Mouse (Mus musculus): ENCODE data around the gene Btg2. TPM values are rescaled to one million over a fixed set of nuclear protein-coding genes. Genes with fewer than 3 reads are reported as not detected.

The Btg2 gene
- polyA plus RNA-seq, 1 experiment = 4.5 TPM

DNA sequence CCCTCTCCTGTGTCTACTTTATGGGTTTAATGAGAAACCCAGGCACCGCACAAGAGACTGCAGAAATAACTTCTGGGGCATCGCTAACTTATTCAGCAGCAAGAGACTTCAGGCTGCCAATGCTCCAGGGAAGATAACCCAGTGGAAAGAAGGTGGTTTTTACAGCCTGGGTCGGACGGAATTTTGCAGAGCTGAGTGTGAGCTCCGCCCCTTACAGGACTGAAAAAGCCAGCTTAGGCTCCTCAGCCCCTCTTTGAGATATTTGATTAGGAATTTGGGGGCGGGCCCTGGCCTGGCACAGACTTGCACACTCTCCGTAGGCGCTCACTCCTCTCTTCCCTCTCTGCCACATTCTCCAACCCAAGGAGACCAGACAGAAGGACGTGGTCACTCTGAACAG, 41.7 kb downstream of the Btg2 start, which contains the start of gene Fmod:
TSS of gene Fmod (plus strand) at position 83 of the 400 bp plus-strand sequence.
- TF ChIP-seq GATA1 (IDR thresholded peaks at IDR 0.05; ENCODE audit: low read length) = no peak

DNA sequence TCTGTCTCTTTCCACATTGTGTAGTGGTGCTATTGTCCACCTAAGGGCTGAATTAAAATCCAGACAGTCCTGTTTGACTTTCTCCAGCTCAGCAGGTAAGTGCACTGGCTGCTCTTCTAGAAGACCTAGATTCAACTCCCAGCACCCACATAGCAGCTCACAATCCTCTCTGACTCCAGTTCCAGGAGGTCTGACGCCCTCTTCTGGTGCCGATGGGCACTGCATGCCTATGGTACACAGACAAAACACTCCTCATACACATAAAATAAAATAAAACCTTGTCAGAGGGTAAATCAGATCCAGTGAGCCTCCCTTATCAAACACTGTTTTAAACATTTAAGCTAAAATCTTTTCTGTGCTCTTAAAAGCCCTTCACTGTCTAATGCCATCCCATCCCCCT, 42.4 kb downstream of the Btg2 start:
- no peak for TF ChIP-seq GATA1 (IDR thresholded peaks at IDR 0.05; ENCODE audit: low read length)

DNA sequence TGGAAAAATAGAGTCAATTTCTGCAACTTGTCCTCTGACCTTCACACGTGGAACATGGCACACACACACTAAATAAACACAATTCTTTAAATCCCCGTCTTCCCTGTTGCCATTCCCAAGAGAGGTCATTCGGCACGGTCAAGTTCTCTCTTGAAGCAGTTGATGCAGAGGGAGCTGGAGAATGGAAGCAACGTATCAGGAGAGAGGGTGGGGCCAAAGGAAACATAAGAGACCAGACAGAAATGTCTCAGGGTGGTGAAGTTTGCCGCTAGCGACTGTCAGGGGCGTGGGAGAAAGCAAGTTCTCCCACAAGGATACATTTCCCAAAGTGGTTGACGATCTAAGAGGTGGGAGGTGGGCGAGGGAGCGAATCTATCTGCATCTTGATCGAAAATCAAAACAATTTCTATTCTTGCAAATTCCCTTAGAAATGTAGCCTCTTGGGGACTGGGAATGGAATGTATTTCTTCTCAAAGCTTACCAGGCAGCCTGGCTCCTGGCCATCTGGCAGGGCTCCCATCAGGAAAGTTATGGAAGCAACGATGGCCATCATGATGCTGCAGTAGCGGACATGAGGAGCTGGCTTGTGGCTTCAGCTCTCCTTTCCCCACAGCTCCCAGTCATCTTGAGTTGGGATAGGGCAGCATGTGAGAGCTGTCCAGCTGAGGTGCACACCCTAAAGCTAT, 50.6 kb downstream of the Btg2 start:
- TF ChIP-seq GATA1 (IDR thresholded peaks at IDR 0.05; ENCODE audit: low read length) = no peak

DNA sequence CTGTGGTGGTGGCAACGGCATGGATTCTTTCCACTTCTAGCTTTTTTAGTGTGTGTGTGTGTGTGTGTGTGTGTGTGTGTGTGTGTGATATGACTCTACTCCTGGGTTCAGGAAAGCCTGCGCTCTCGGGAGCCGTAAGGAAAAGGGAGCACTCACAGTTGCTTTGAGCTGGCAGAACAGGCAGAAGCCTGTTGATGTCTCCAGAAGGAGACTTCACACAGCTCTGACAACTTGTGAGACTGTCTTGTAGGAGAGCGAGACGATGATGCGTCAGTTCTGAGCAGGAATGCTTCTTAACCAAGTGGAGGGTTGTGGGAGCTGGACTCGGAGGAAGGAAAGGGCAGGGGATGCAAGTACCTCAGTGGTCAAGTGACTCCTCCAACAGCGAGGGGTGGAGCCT, 52.2 kb downstream of the Btg2 start:
- no peak for TF ChIP-seq GATA1 (IDR thresholded peaks at IDR 0.05; ENCODE audit: low read length)

GRCm38 (mm10) chr1:134025975-134026374, 52.9 kb downstream of the Btg2 start:
- TF ChIP-seq GATA1 (IDR thresholded peaks at IDR 0.05; ENCODE audit: low read length) = no peak

Other genes with a start within 250 kb of the Btg2 start
- 0.15 TPM in 1 of 2 replicates, not detected in the other for gene Optc, start 171.1 kb downstream of the Btg2 start, polyA plus RNA-seq (2012)
- 0.13 and 0.15 TPM in 2 replicates for gene Prelp, start 157.7 kb downstream of the Btg2 start, polyA plus RNA-seq (2012)
- not detected in 2 replicates for gene Fmod, start 41.9 kb downstream of the Btg2 start, polyA plus RNA-seq (2012)
- gene Chit1, start 32.1 kb upstream of the Btg2 start, polyA plus RNA-seq (2012) = not detected in 2 replicates
- gene Chil1, start 103.1 kb upstream of the Btg2 start, polyA plus RNA-seq (2012) = not detected in 2 replicates
- not detected in 2 replicates for gene Mybph, start 114.3 kb upstream of the Btg2 start, polyA plus RNA-seq (2012)
- 0.01 TPM in 1 of 2 replicates, not detected in the other for gene Adora1, start 156.3 kb upstream of the Btg2 start, polyA plus RNA-seq (2012)
- not detected in 2 replicates for gene Myog, start 210.9 kb upstream of the Btg2 start, polyA plus RNA-seq (2012)